Mouse (Mus musculus): ENCODE measurements around the gene Mcts2.

DNA sequence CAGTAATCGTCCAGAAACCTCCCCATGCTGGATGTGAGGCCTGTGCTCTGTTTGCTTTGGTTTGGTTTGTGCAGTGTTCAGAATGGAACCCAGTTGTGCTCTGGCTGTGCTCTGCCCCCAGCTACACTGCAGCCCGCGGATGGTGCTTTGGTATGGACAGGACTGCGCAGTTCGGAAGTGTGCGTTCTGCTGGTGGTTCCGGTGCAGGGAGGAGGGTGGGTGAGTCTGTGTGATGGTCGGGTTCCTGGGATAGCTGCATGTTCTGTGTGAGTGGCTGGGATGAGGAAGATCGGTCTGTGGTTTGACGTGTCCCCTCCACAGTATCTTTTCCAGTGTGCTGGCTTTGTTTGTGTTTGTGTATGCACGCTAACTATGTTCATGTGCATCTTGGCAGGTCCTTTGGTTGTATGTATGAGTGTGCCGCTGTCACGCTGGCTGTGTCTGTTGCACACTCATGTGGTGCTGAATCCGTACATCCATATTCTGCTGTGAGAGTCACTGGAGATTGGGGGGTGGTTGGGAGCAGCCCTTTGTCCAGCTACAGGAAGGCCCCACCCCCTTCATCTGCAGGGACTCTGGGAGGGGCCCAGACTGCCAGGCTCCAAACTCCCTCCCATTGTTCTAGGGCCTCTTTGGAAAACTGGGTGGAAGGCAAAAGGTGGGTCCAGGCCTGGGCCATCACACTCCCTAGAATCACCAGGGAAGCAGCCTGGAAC is 41.1 kb downstream of the Mcts2 start:
- TF ChIP-seq CTCF (IDR thresholded peaks at IDR 0.05; ENCODE audit: borderline replicate concordance, extremely low read depth, insufficient read depth, insufficient read length) (no peak), POLR2A (IDR thresholded peaks at IDR 0.05; ENCODE audit: borderline replicate concordance, extremely low read depth, insufficient read depth, insufficient read length, poor library complexity, severe bottlenecking) (no peak)
